Mouse (Mus musculus) gastrocnemius, adult 8-10 months (tissue): ENCODE measurements around the gene Ldhal6b. TPM values are rescaled to one million over a fixed set of nuclear protein-coding genes. Genes with fewer than 3 reads are reported as not detected.

Experiments
- microRNA-seq: library from miRNA; unstranded; fragments of <30 nt; microRNA quantifications from one replicate; pipeline ENCODE4 v1.2.0, GENCODE M21; 2022
- total RNA-seq, 4 experiments: library from RNA; stranded (reverse); gene quantifications; 2 replicates each; pipeline ENCODE4 v1.2.4; 2022

The Ldhal6b gene
- total RNA-seq, 4 experiments from 2014 or later = 0.20 to 0.78 (median 0.31) TPM

Small RNAs within 50 kb of the gene (microRNA-seq; reads per million reads assigned to microRNA genes)
- gene Gm22475 = not detected

Other genes with a start within 250 kb of the Ldhal6b start
- gene Tmem242, start 21.5 kb upstream of the Ldhal6b start, total RNA-seq = 100 to 1,000 TPM; 154 to 168 (median 158) TPM
- gene Zdhhc14, start 73.8 kb upstream of the Ldhal6b start, total RNA-seq = 1 to 10 TPM; 3.2 to 4.5 (median 3.7) TPM